ENCODE assay signal across 8 mouse cellular contexts in genomic region chr7:118777598-118778394, GRCm38 (mm10). TPM values are rescaled to one million over a fixed set of nuclear protein-coding genes. Genes with fewer than 3 reads are reported as not detected.
DNase-seq lines count a peak whose midpoint lies in the region; ATAC-seq and TF ChIP-seq lines count a peak whose summit lies in the region.

No protein-coding gene starts in this region.

- TF ChIP-seq CTCF in midbrain, postnatal 0 days (IDR thresholded peaks at IDR 0.05): no peak

- H3K9ac ChIP-seq in midbrain, embryonic 11.5 days (ENCODE audit: low read length): no peak overlapping the region
- no peak overlapping the region for H3K9ac ChIP-seq in midbrain, postnatal 0 days (replicated peaks; ENCODE audit: low read length, poor library complexity, severe bottlenecking)
- H3K9ac ChIP-seq in midbrain, embryonic 16.5 days (ENCODE audit: low read depth, low read length): no peak overlapping the region

- ATAC-seq in midbrain, embryonic 11.5 days (ENCODE audit: low FRiP score): no peak
- ATAC-seq in midbrain, postnatal 0 days (ENCODE audit: low FRiP score): no peak
- ATAC-seq in midbrain, embryonic 16.5 days: no peak
- ATAC-seq in monocyte, adult 5-6 weeks (replicated peaks; ENCODE audit: insufficient number of reproducible peaks, low FRiP score, low TSS enrichment, poor library complexity, severe bottlenecking): no peak

- DNase-seq in adrenal gland, postnatal 10 days: peak; percentile 51
- DNase-seq in adrenal gland, adult 2 months: no peak
- peak; percentile 79 for DNase-seq in midbrain, embryonic 11.5 days (ENCODE audit: low spot score, missing footprints)
- DNase-seq in midbrain, postnatal 0 days (ENCODE audit: low spot score): no peak
- DNase-seq in left cerebral cortex, postnatal 36 days (ENCODE audit: low spot score in 2 of 2): peak; percentile 21
- peak; percentile 78 for DNase-seq in testis, postnatal 10 days (ENCODE audit: low spot score)

- no peak overlapping the region for H3K27ac ChIP-seq in midbrain, embryonic 11.5 days (ENCODE audit: low read depth, low read length)
- no peak overlapping the region for H3K27ac ChIP-seq in midbrain, postnatal 0 days (ENCODE audit: low read depth, low read length)
- H3K27ac ChIP-seq in midbrain, embryonic 16.5 days (ENCODE audit: low read length): no peak overlapping the region

- no peaks in the 10 kb centered on the region for H3K4me1 ChIP-seq in midbrain, embryonic 11.5 days (ENCODE audit: control insufficient read depth, insufficient read depth, low read length)
- no peaks in the 10 kb centered on the region for H3K4me1 ChIP-seq in midbrain, postnatal 0 days (ENCODE audit: insufficient read depth, low read length)
- H3K4me1 ChIP-seq in midbrain, embryonic 16.5 days (ENCODE audit: control insufficient read depth, insufficient read depth, low read length): no peaks in the 10 kb centered on the region

- H3K9me3 ChIP-seq in midbrain, embryonic 11.5 days (ENCODE audit: control insufficient read depth, low read length): no peaks in the 10 kb centered on the region
- no peaks in the 10 kb centered on the region for H3K9me3 ChIP-seq in midbrain, postnatal 0 days (ENCODE audit: low read length)
- H3K9me3 ChIP-seq in midbrain, embryonic 16.5 days (replicated peaks; ENCODE audit: control insufficient read depth, low read length, poor library complexity, severe bottlenecking): no peaks in the 10 kb centered on the region

- H3K27me3 ChIP-seq in midbrain, embryonic 11.5 days (ENCODE audit: control insufficient read depth, insufficient read depth, low read length): no peaks in the 10 kb centered on the region
- H3K27me3 ChIP-seq in midbrain, postnatal 0 days (ENCODE audit: insufficient read depth, low read length): no peaks in the 10 kb centered on the region
- no peaks in the 10 kb centered on the region for H3K27me3 ChIP-seq in midbrain, embryonic 16.5 days (ENCODE audit: control insufficient read depth, insufficient read depth, low read depth, low read length)

- no peak overlapping the region for H3K4me2 ChIP-seq in midbrain, embryonic 11.5 days
- H3K4me2 ChIP-seq in midbrain, postnatal 0 days (ENCODE audit: low read depth, low read length, poor library complexity, severe bottlenecking): no peak overlapping the region
- H3K4me2 ChIP-seq in midbrain, embryonic 16.5 days (ENCODE audit: low read length): no peak overlapping the region

- no peaks in the 10 kb centered on the region; the same call in 1 of the 2 replicates for H3K36me3 ChIP-seq in midbrain, embryonic 11.5 days (ENCODE audit: control insufficient read depth, insufficient read depth, low read length)
- H3K36me3 ChIP-seq in midbrain, postnatal 0 days (ENCODE audit: insufficient read depth, low read length): peaks cover 62% of the 10 kb centered on the region
- peaks cover 19% of the 10 kb centered on the region; the same call in 1 of the 2 replicates for H3K36me3 ChIP-seq in midbrain, embryonic 16.5 days (ENCODE audit: control insufficient read depth, insufficient read depth, low read length)

- intact Hi-C loops in left cerebral cortex, postnatal 36 days (cut with DNase I): no loop called here

- 88% methylated on average over 10 of the region's 10 CpGs for WGBS in midbrain, embryonic 11.5 days
- WGBS in midbrain, postnatal 0 days: 79% methylated on average over 10 of the region's 10 CpGs
- 83% methylated on average over 10 of the region's 10 CpGs for WGBS in midbrain, embryonic 16.5 days

- no peak overlapping the region for H3K4me3 ChIP-seq in midbrain, embryonic 11.5 days (ENCODE audit: low read depth, low read length)
- H3K4me3 ChIP-seq in midbrain, postnatal 0 days (ENCODE audit: low read depth, low read length): no peak overlapping the region
- no peak overlapping the region for H3K4me3 ChIP-seq in midbrain, embryonic 16.5 days (ENCODE audit: low read depth, low read length)

RNA-seq across cellular contexts. Expression of gene Vps35l, which starts 37.8 kb away (rescaled TPM):
- total RNA-seq in adrenal gland, postnatal 10 days (2021): 10 to 100 TPM; 54.0 to 61.7 TPM
- 10 to 100 TPM; 52.2 to 85.3 TPM for total RNA-seq in adrenal gland, adult 2 months (2021)
- 25.2 and 32.6 TPM in 2 replicates for polyA plus RNA-seq in adrenal gland, adult 2 months (2012; rRNA removed)
- polyA plus RNA-seq in midbrain, embryonic 11.5 days (2014; fragmentation: Nextera tagmentation; extraction: Ambion mirVana): 74.2 and 82.8 TPM in 2 replicates
- 105 and 114 TPM in 2 replicates for total RNA-seq in midbrain, postnatal 0 days (2014; rRNA removed)
- 89.4 and 93.2 TPM in 2 replicates for polyA plus RNA-seq in midbrain, postnatal 0 days (2015; fragmentation: Nextera tagmentation; extraction: Ambion mirVana)
- total RNA-seq in left cerebral cortex, postnatal 36 days (2021): 10 to 100 TPM; 55.8 to 60.3 TPM
- polyA plus RNA-seq in midbrain, embryonic 16.5 days (2015; fragmentation: Nextera tagmentation; extraction: Ambion mirVana): 102 and 113 TPM in 2 replicates
- 41.4 to 59.4 TPM (median 52.0 TPM) in 3 replicates for total RNA-seq in monocyte, adult 5-6 weeks (2017)

Comparison
In these comparisons a context has a peak if more than half of its experiments do, and no peak if none do; other contexts are left out.
1. DNase-seq: peak in adrenal gland, postnatal 10 days (single experiment), midbrain, embryonic 11.5 days (single experiment), left cerebral cortex, postnatal 36 days (2 of 2) and testis, postnatal 10 days (single experiment); none in adrenal gland, adult 2 months (single experiment) and midbrain, postnatal 0 days (single experiment).